Mouse (Mus musculus) heart, postnatal 0 days (tissue): ENCODE data around the gene Plb1.

ENCODE experiments used
- CTCF ChIP-seq: IDR thresholded peaks from 2 replicates; pipeline ENCODE4 v1.5.1; 2016; ENCODE audit warnings: antibody characterized with exemption, control low read depth, low read depth
- EP300 ChIP-seq: IDR thresholded peaks from 2 replicates; pipeline ENCODE4 v1.6.1; 2016; ENCODE audit warnings: antibody characterized with exemption, low read depth

DNA sequence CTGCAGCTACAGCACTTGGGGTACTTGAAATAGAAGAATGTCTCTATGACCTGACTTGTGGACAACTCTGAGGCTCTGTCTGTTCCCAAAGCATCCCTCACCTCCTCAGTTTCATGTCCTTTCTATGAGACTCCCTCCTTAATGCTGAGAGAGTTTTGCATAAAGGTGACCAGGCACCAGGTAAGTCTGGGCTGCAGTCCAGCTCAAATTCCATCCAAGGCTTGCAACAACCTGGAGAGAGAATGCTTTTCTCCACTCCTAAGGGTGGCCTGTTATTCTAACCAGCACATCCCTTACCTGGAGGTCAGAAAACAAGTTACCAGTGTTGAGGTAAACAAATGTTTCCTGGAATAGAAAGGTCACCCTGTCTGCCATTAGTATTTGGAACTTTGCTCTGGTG lies 159.8 kb downstream of the Plb1 start:
- TF ChIP-seq CTCF (no peak), EP300 (no peak)
